Mouse (Mus musculus): Measurements from ENCODE around the gene Ccdc121. TPM values are rescaled to one million over a fixed set of nuclear protein-coding genes. Genes with fewer than 3 reads are reported as not detected.

Gene Ccdc121
- polyA plus RNA-seq, 1 experiment from 2014 or later = 0.08 TPM

- Histone ChIP-seq H3K27ac (no peak overlapping the region), H3K27me3 (no peaks in the 10 kb centered on the region), H3K36me3 (no peaks in the 10 kb centered on the region), H3K4me2 (replicated peaks) (no peak overlapping the region), H3K9me3 (no peaks in the 10 kb centered on the region), H3K4me3 (no peak overlapping the region), H3K4me1 (no peaks in the 10 kb centered on the region), H3K9ac (no peak overlapping the region)
- ATAC-seq (ENCODE audit: low FRiP score, low read depth) = no peak
- WGBS = 79% methylated on average over 2 of the region's 2 CpGs
Measured at GRCm38 (mm10) chr1:181503471-181503870, 7.8 kb downstream of the Ccdc121 start.

GRCm38 (mm10) chr1:181484696-181485095 lies 26.6 kb downstream of the Ccdc121 start:
- H3K9me3 ChIP-seq = no peaks in the 10 kb centered on the region
- H3K27ac ChIP-seq = no peak overlapping the region; the same call in 1 of the 2 replicates
- H3K36me3 ChIP-seq = no peaks in the 10 kb centered on the region
- H3K4me3 ChIP-seq = no peak overlapping the region
- no peak for ATAC-seq (ENCODE audit: low FRiP score, low read depth)
- 66% methylated on average over 5 of the region's 5 CpGs for WGBS
- no peak overlapping the region for H3K9ac ChIP-seq
- H3K27me3 ChIP-seq = no peaks in the 10 kb centered on the region
- H3K4me1 ChIP-seq = peaks cover 14% of the 10 kb centered on the region
- H3K4me2 ChIP-seq (replicated peaks) = no peak overlapping the region

GRCm38 (mm10) chr1:181476557-181476956 lies 34.7 kb downstream of the Ccdc121 start:
- WGBS = 62% methylated on average over 6 of the region's 6 CpGs

GRCm38 (mm10) chr1:181476141-181476540 lies 35.1 kb downstream of the Ccdc121 start:
- WGBS = 80% methylated on average over 8 of the region's 8 CpGs
- Histone ChIP-seq H3K27me3 (no peaks in the 10 kb centered on the region), H3K4me3 (no peak overlapping the region), H3K4me1 (peaks cover 6% of the 10 kb centered on the region; the same call in 1 of the 2 replicates), H3K36me3 (no peaks in the 10 kb centered on the region), H3K27ac (no peak overlapping the region), H3K9me3 (peaks cover 7% of the 10 kb centered on the region), H3K9ac (no peak overlapping the region), H3K4me2 (replicated peaks) (no peak overlapping the region)
- ATAC-seq (ENCODE audit: low FRiP score, low read depth) = no peak

More at GRCm38 (mm10) chr1:181476557-181476956, 34.7 kb downstream of the Ccdc121 start:
- Histone ChIP-seq H3K4me1 (peaks cover 6% of the 10 kb centered on the region; the same call in 1 of the 2 replicates), H3K4me3 (no peak overlapping the region), H3K27ac (no peak overlapping the region), H3K9me3 (peaks cover 3% of the 10 kb centered on the region), H3K9ac (no peak overlapping the region), H3K27me3 (no peaks in the 10 kb centered on the region), H3K36me3 (no peaks in the 10 kb centered on the region), H3K4me2 (replicated peaks) (no peak overlapping the region)
- no peak for ATAC-seq (ENCODE audit: low FRiP score, low read depth)

- H3K9me3 ChIP-seq = peaks cover 12% of the 10 kb centered on the region
- no peak overlapping the region for H3K27ac ChIP-seq
- H3K4me1 ChIP-seq = peaks cover 21% of the 10 kb centered on the region
- H3K4me2 ChIP-seq (replicated peaks) = no peak overlapping the region
- no peak overlapping the region for H3K4me3 ChIP-seq
- H3K9ac ChIP-seq = no peak overlapping the region
- H3K36me3 ChIP-seq = no peaks in the 10 kb centered on the region
- H3K27me3 ChIP-seq = peaks cover 4% of the 10 kb centered on the region; the same call in 1 of the 2 replicates
- WGBS = 43% methylated on average over 8 of the region's 8 CpGs
- no peak for ATAC-seq (ENCODE audit: low FRiP score, low read depth)
Measured at GRCm38 (mm10) chr1:181469415-181469814, 41.8 kb downstream of the Ccdc121 start.

GRCm38 (mm10) chr1:181467321-181467670 lies 44.0 kb downstream of the Ccdc121 start:
- Histone ChIP-seq H3K27me3 (peaks cover 4% of the 10 kb centered on the region; the same call in 1 of the 2 replicates), H3K4me2 (replicated peaks) (no peak overlapping the region), H3K36me3 (no peaks in the 10 kb centered on the region), H3K4me1 (peaks cover 23% of the 10 kb centered on the region), H3K27ac (no peak overlapping the region), H3K9ac (no peak overlapping the region), H3K9me3 (peaks cover 12% of the 10 kb centered on the region), H3K4me3 (no peak overlapping the region)
- 89% methylated on average over 6 of the region's 6 CpGs for whole genome bisulfite sequencing
- ATAC-seq (ENCODE audit: low FRiP score, low read depth) = no peak

GRCm38 (mm10) chr1:181466601-181467320 lies 44.5 kb downstream of the Ccdc121 start:
- peaks cover 4% of the 10 kb centered on the region; the same call in 1 of the 2 replicates for H3K27me3 ChIP-seq
- peaks cover 11% of the 10 kb centered on the region for H3K9me3 ChIP-seq
- no peak for ATAC-seq (ENCODE audit: low FRiP score, low read depth)
- H3K27ac ChIP-seq = no peak overlapping the region
- H3K4me3 ChIP-seq = no peak overlapping the region
- H3K4me1 ChIP-seq = peaks cover 28% of the 10 kb centered on the region
- H3K36me3 ChIP-seq = no peaks in the 10 kb centered on the region
- H3K4me2 ChIP-seq (replicated peaks) = no peak overlapping the region
- no peak overlapping the region for H3K9ac ChIP-seq
- WGBS = 77% methylated on average over 17 of the region's 17 CpGs

- no peak overlapping the region for H3K4me2 ChIP-seq (replicated peaks)
- ATAC-seq (ENCODE audit: low FRiP score, low read depth) = no peak
- H3K4me3 ChIP-seq = no peak overlapping the region
- H3K27me3 ChIP-seq = peaks cover 4% of the 10 kb centered on the region; the same call in 1 of the 2 replicates
- H3K9ac ChIP-seq = no peak overlapping the region
- WGBS = 91% methylated on average over 6 of the region's 6 CpGs
- no peak overlapping the region for H3K27ac ChIP-seq
- peaks cover 3% of the 10 kb centered on the region for H3K9me3 ChIP-seq
- no peaks in the 10 kb centered on the region for H3K36me3 ChIP-seq
- peaks cover 35% of the 10 kb centered on the region for H3K4me1 ChIP-seq
Measured at GRCm38 (mm10) chr1:181466040-181466439, 45.2 kb downstream of the Ccdc121 start.

- WGBS = 41% methylated on average over 5 of the region's 5 CpGs
- Histone ChIP-seq H3K4me1 (peaks cover 41% of the 10 kb centered on the region), H3K4me3 (no peak overlapping the region), H3K36me3 (no peaks in the 10 kb centered on the region), H3K9ac (no peak overlapping the region), H3K27me3 (peaks cover 4% of the 10 kb centered on the region; the same call in 1 of the 2 replicates), H3K27ac (no peak overlapping the region), H3K9me3 (no peaks in the 10 kb centered on the region), H3K4me2 (replicated peaks) (no peak overlapping the region)
- no peak for ATAC-seq (ENCODE audit: low FRiP score, low read depth)
Measured at GRCm38 (mm10) chr1:181465027-181465426, 46.2 kb downstream of the Ccdc121 start.

- no peaks in the 10 kb centered on the region for H3K36me3 ChIP-seq
- peaks cover 4% of the 10 kb centered on the region; the same call in 1 of the 2 replicates for H3K27me3 ChIP-seq
- H3K4me1 ChIP-seq = peaks cover 43% of the 10 kb centered on the region
- no peak overlapping the region for H3K4me3 ChIP-seq
- 87% methylated on average over 6 of the region's 6 CpGs for WGBS
- H3K9me3 ChIP-seq = no peaks in the 10 kb centered on the region
- no peak overlapping the region for H3K9ac ChIP-seq
- no peak for ATAC-seq (ENCODE audit: low FRiP score, low read depth)
- no peak overlapping the region for H3K27ac ChIP-seq
- no peak overlapping the region for H3K4me2 ChIP-seq (replicated peaks)
Measured at GRCm38 (mm10) chr1:181462906-181463179, 48.4 kb downstream of the Ccdc121 start.

GRCm38 (mm10) chr1:181462051-181462905 lies 49.0 kb downstream of the Ccdc121 start:
- Histone ChIP-seq H3K4me2 (replicated peaks) (no peak overlapping the region), H3K9ac (no peak overlapping the region), H3K36me3 (no peaks in the 10 kb centered on the region), H3K27ac (no peak overlapping the region; the same call in 1 of the 2 replicates), H3K4me3 (no peak overlapping the region), H3K9me3 (no peaks in the 10 kb centered on the region), H3K4me1 (peaks cover 43% of the 10 kb centered on the region), H3K27me3 (peaks cover 4% of the 10 kb centered on the region; the same call in 1 of the 2 replicates)
- WGBS = 49% methylated on average over 8 of the region's 8 CpGs
- no peak for ATAC-seq (ENCODE audit: low FRiP score, low read depth)

- 0 out of 2 replicates have a peak, but pooled peaks cover 4% of the 10 kb centered on the region for H3K27me3 ChIP-seq
- no peak overlapping the region for H3K4me3 ChIP-seq
- H3K27ac ChIP-seq = no peak overlapping the region; the same call in 1 of the 2 replicates
- no peak overlapping the region for H3K9ac ChIP-seq
- no peak overlapping the region for H3K4me2 ChIP-seq (replicated peaks)
- H3K36me3 ChIP-seq = no peaks in the 10 kb centered on the region
- 0 out of 2 replicates have a peak, but pooled peaks have one; percentile 22 for ATAC-seq (ENCODE audit: low FRiP score, low read depth)
- H3K4me1 ChIP-seq = peaks cover 37% of the 10 kb centered on the region
- WGBS = 41% methylated on average over 8 of the region's 8 CpGs
- no peaks in the 10 kb centered on the region for H3K9me3 ChIP-seq
Measured at GRCm38 (mm10) chr1:181461484-181461883, 49.8 kb downstream of the Ccdc121 start.

Measured in limb, embryonic 13.5 days (tissue).